ENCODE assay signal across 15 mouse cellular contexts in the genomic region with DNA sequence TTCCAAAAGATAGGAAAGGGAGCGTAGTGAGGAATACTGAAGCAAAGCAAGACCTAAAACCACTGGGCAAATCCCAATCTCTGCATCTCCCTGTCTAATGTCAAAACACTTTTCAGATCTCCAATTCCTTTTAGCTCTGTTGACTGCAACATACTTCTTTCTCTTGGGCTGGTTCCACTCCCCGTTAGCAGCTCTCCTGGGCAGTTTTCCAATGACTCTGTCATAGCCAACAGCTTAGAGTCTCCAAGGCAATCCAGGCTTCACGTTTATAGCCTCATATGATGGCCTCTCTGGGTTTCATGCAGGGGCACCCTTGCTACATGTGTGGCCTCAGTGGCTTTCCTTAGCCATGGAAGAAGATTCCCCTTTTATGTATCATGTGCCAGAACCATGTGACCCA. TPM values are rescaled to one million over a fixed set of nuclear protein-coding genes. Genes with fewer than 3 reads are reported as not detected.
DNase-seq lines count a peak whose midpoint lies in the region; ATAC-seq and TF ChIP-seq lines count a peak whose summit lies in the region.
"Had no signal": no experiment of that assay in that cellular context is flagged by ENCODE, and none has a peak within 500 bp of the region (broad histone marks: within the 10 kb centered on the region; RNA-seq: fewer than 3 reads in every experiment).

No protein-coding gene starts in this region.

- H3K4me1 ChIP-seq in intestine, embryonic 15.5 days (replicated peaks), result no peaks in the 10 kb centered on the region
- H3K4me1 ChIP-seq: forebrain, embryonic 10.5 days; midbrain, embryonic 13.5 days had no signal

- H3K36me3 ChIP-seq in intestine, embryonic 15.5 days, result no peaks in the 10 kb centered on the region
- H3K36me3 ChIP-seq: forebrain, embryonic 10.5 days; midbrain, embryonic 13.5 days had no signal

- TF ChIP-seq CTCF in brain, embryonic 14.5 days (IDR thresholded peaks at IDR 0.05; ENCODE audit: borderline replicate concordance, extremely low read depth, insufficient read depth, insufficient read length), result no peak

- H3K4me2 ChIP-seq in intestine, embryonic 15.5 days (replicated peaks), result no peak overlapping the region
- H3K4me2 ChIP-seq: midbrain, embryonic 13.5 days had no signal

- no peak overlapping the region for H3K27ac ChIP-seq in intestine, embryonic 15.5 days
- H3K27ac ChIP-seq: forebrain, embryonic 10.5 days; midbrain, embryonic 13.5 days had no signal

- no peak overlapping the region for H3K9ac ChIP-seq in intestine, embryonic 15.5 days
- H3K9ac ChIP-seq: midbrain, embryonic 13.5 days had no signal

- H3K27me3 ChIP-seq in intestine, embryonic 15.5 days (replicated peaks), result no peaks in the 10 kb centered on the region
- H3K27me3 ChIP-seq: midbrain, embryonic 13.5 days had no signal

- intact Hi-C loops in gastrocnemius, postnatal 14 days (cut with DNase I; ENCODE audit: low total_unique reads), result no loop called here
- intact Hi-C loops in left cerebral cortex, postnatal 36 days (cut with DNase I), result no loop called here

- DNase-seq in gastrocnemius, postnatal 14 days, result peak; percentile 10
- no peak for DNase-seq in gastrocnemius, postnatal 25 days
- peak; percentile 6 for DNase-seq in left cerebral cortex, adult 18-20 months (ENCODE audit: low spot score in 2 of 2)
- DNase-seq in left cerebral cortex, postnatal 36 days (ENCODE audit: low spot score in 2 of 2), result no peak
- peak; percentile 60 for DNase-seq in NIH3T3 (ENCODE audit: low read depth)
- peak; percentile 40 for DNase-seq in brain, embryonic 14.5 days (ENCODE audit: low read depth)
- no peak for DNase-seq in ovary, postnatal 14 days (ENCODE audit: low spot score)
- DNase-seq: cerebellum, adult 9-11 months; kidney, postnatal 10 days; lung, postnatal 36 days; spleen, adult 18-20 months had no signal

- no peaks in the 10 kb centered on the region for H3K9me3 ChIP-seq in intestine, embryonic 15.5 days
- H3K9me3 ChIP-seq: forebrain, embryonic 10.5 days; midbrain, embryonic 13.5 days had no signal

- no peak overlapping the region for H3K4me3 ChIP-seq in intestine, embryonic 15.5 days (replicated peaks)
- H3K4me3 ChIP-seq: forebrain, embryonic 10.5 days; midbrain, embryonic 13.5 days had no signal

- 58% methylated on average over 3 of the region's 3 CpGs for WGBS in intestine, embryonic 15.5 days

- no peak for ATAC-seq in intestine, embryonic 15.5 days
- ATAC-seq: intestine, embryonic 16.5 days; midbrain, embryonic 13.5 days had no signal

- TF ChIP-seq POLR2A in brain, embryonic 14.5 days (IDR thresholded peaks at IDR 0.05; ENCODE audit: borderline replicate concordance, extremely low read depth, insufficient read depth, insufficient read length, poor library complexity, severe bottlenecking), result no peak

RNA-seq across cellular contexts. Expression of a gene that starts 29.6 kb away (rescaled TPM):
- 10 to 100 TPM; 10.3 to 10.6 TPM for total RNA-seq in gastrocnemius, postnatal 14 days (2021)
- total RNA-seq in gastrocnemius, postnatal 25 days (2021), result 1 to 10 TPM; 8.4 to 8.5 TPM
- total RNA-seq in left cerebral cortex, adult 18-20 months (2021), result 10 to 100 TPM; 30.1 to 30.9 TPM
- total RNA-seq in left cerebral cortex, postnatal 36 days (2021), result 10 to 100 TPM; 31.3 to 32.5 TPM
- 38.8 and 40.9 TPM in 2 replicates for polyA plus RNA-seq in brain, embryonic 14.5 days (2012; rRNA removed)
- 15.1 and 15.6 TPM in 2 replicates for polyA plus RNA-seq in intestine, embryonic 15.5 days (2015; fragmentation: Nextera tagmentation; extraction: Ambion mirVana)

Comparison
In these comparisons a context has a peak if more than half of its experiments do, and no peak if none do; other contexts are left out.
1. DNase-seq: peak in gastrocnemius, postnatal 14 days (single experiment), left cerebral cortex, adult 18-20 months (2 of 2), NIH3T3 (single experiment) and brain, embryonic 14.5 days (single experiment); none in gastrocnemius, postnatal 25 days (single experiment), left cerebral cortex, postnatal 36 days (0 of 2) and ovary, postnatal 14 days (single experiment).